Mouse (Mus musculus): Measurements from ENCODE around the gene Rpl36a. TPM values are rescaled to one million over a fixed set of nuclear protein-coding genes. Genes with fewer than 3 reads are reported as not detected.

Gene Rpl36a
- polyA plus RNA-seq, 1 experiment from 2014 or later = 338 TPM

- DNase-seq (ENCODE audit: extremely low spot score, low spot score) = no peak
- peaks cover 21% of the 10 kb centered on the region for H3K27me3 ChIP-seq (ENCODE audit: poor library complexity, severe bottlenecking)
- H3K36me3 ChIP-seq (replicated peaks) = no peaks in the 10 kb centered on the region
- H3K4me3 ChIP-seq = no peak overlapping the region
- WGBS = 85% methylated on average over 14 of the region's 14 CpGs
- H3K27ac ChIP-seq = no peak overlapping the region
- peaks cover 4% of the 10 kb centered on the region; the same call in 1 of the 2 replicates for H3K4me1 ChIP-seq
- H3K9me3 ChIP-seq = no peaks in the 10 kb centered on the region
Measured at GRCm38 (mm10) chrX:134580528-134581305, 4.7 kb upstream of the Rpl36a start.

GRCm38 (mm10) chrX:134582270-134582669 is 3.2 kb upstream of the Rpl36a start:
- no peak for DNase-seq (ENCODE audit: extremely low spot score, low spot score)
- Histone ChIP-seq H3K4me1 (peaks cover 11% of the 10 kb centered on the region), H3K4me3 (no peak overlapping the region), H3K27me3 (ENCODE audit: poor library complexity, severe bottlenecking) (peaks cover 21% of the 10 kb centered on the region), H3K9me3 (no peaks in the 10 kb centered on the region), H3K36me3 (replicated peaks) (peaks cover 3% of the 10 kb centered on the region; the same call in 1 of the 2 replicates), H3K27ac (no peak overlapping the region)
- WGBS = 86% methylated on average over 11 of the region's 11 CpGs

- Histone ChIP-seq H3K9me3 (no peaks in the 10 kb centered on the region), H3K4me3 (no peak within 1 kb of the TSS), H3K4me1 (peaks cover 11% of the 10 kb centered on the region), H3K27ac (no peak within 1 kb of the TSS), H3K36me3 (replicated peaks) (peaks cover 10% of the 10 kb centered on the region), H3K27me3 (ENCODE audit: poor library complexity, severe bottlenecking) (peaks cover 21% of the 10 kb centered on the region)
- 82% methylated on average over 11 of the region's 11 CpGs for WGBS
- no peak for DNase-seq (ENCODE audit: extremely low spot score, low spot score)
Measured at GRCm38 (mm10) chrX:134582888-134583669, 2.4 kb upstream of the Rpl36a start, which contains the start of gene Btk. Gene Btk, minus strand, starts transcription at chrX:134583570.

- no peak for DNase-seq (ENCODE audit: extremely low spot score, low spot score)
- Histone ChIP-seq H3K36me3 (replicated peaks) (peaks cover 41% of the 10 kb centered on the region), H3K9me3 (no peaks in the 10 kb centered on the region), H3K27me3 (ENCODE audit: poor library complexity, severe bottlenecking) (peaks cover 23% of the 10 kb centered on the region), H3K4me1 (peaks cover 11% of the 10 kb centered on the region), H3K27ac (peak overlapping the region; percentile 90), H3K4me3 (peak overlapping the region; percentile 64)
- 34% methylated on average over 8 of the region's 8 CpGs for WGBS
Measured at GRCm38 (mm10) chrX:134586447-134586846, 993 bp downstream of the Rpl36a start.

GRCm38 (mm10) chrX:134588261-134588660 is 2.8 kb downstream of the Rpl36a start:
- H3K9me3 ChIP-seq = no peaks in the 10 kb centered on the region
- peaks cover 15% of the 10 kb centered on the region; the same call in 1 of the 2 replicates for H3K27me3 ChIP-seq (ENCODE audit: poor library complexity, severe bottlenecking)
- DNase-seq (ENCODE audit: extremely low spot score, low spot score) = no peak
- no peak overlapping the region for H3K4me3 ChIP-seq
- H3K27ac ChIP-seq = no peak overlapping the region
- H3K4me1 ChIP-seq = peaks cover 11% of the 10 kb centered on the region
- WGBS = 92% methylated on average over 4 of the region's 4 CpGs
- H3K36me3 ChIP-seq (replicated peaks) = peaks cover 50% of the 10 kb centered on the region

- 90% methylated on average over 3 of the region's 3 CpGs for WGBS
- no peak overlapping the region for H3K27ac ChIP-seq
- H3K9me3 ChIP-seq = no peaks in the 10 kb centered on the region
- H3K4me1 ChIP-seq = peaks cover 11% of the 10 kb centered on the region
- no peak for DNase-seq (ENCODE audit: extremely low spot score, low spot score)
- peaks cover 15% of the 10 kb centered on the region; the same call in 1 of the 2 replicates for H3K27me3 ChIP-seq (ENCODE audit: poor library complexity, severe bottlenecking)
- H3K36me3 ChIP-seq (replicated peaks) = peaks cover 50% of the 10 kb centered on the region
- no peak overlapping the region for H3K4me3 ChIP-seq
Measured at GRCm38 (mm10) chrX:134588997-134589396, 3.5 kb downstream of the Rpl36a start.

- Histone ChIP-seq H3K27me3 (ENCODE audit: poor library complexity, severe bottlenecking) (peaks cover 15% of the 10 kb centered on the region; the same call in 1 of the 2 replicates), H3K4me3 (no peak overlapping the region), H3K9me3 (no peaks in the 10 kb centered on the region), H3K27ac (no peak overlapping the region), H3K36me3 (replicated peaks) (peaks cover 50% of the 10 kb centered on the region), H3K4me1 (peaks cover 8% of the 10 kb centered on the region)
- no peak for DNase-seq (ENCODE audit: extremely low spot score, low spot score)
- WGBS = 70% methylated on average over 5 of the region's 5 CpGs
Measured at GRCm38 (mm10) chrX:134589836-134590235, 4.4 kb downstream of the Rpl36a start.

- no peak for DNase-seq (ENCODE audit: extremely low spot score, low spot score)
- H3K36me3 ChIP-seq (replicated peaks) = peaks cover 9% of the 10 kb centered on the region
- no peaks in the 10 kb centered on the region for H3K9me3 ChIP-seq
- peak overlapping the region; percentile 93 for H3K27ac ChIP-seq
- peak overlapping the region; percentile 63 for H3K4me3 ChIP-seq
- 30% methylated on average over 10 of the region's 10 CpGs for WGBS
- peaks cover 16% of the 10 kb centered on the region for H3K27me3 ChIP-seq (ENCODE audit: poor library complexity, severe bottlenecking)
- H3K4me1 ChIP-seq = peaks cover 21% of the 10 kb centered on the region
Measured at GRCm38 (mm10) chrX:134599922-134600565, 14.6 kb downstream of the Rpl36a start.

- peaks cover 21% of the 10 kb centered on the region for H3K4me1 ChIP-seq
- 17% methylated on average over 33 of the region's 33 CpGs for WGBS
- H3K36me3 ChIP-seq (replicated peaks) = peaks cover 13% of the 10 kb centered on the region
- H3K9me3 ChIP-seq = no peaks in the 10 kb centered on the region
- peak within 1 kb of the TSS; percentile 63 for H3K4me3 ChIP-seq
- H3K27me3 ChIP-seq (ENCODE audit: poor library complexity, severe bottlenecking) = peaks cover 16% of the 10 kb centered on the region
- H3K27ac ChIP-seq = peak within 1 kb of the TSS; percentile 93
- DNase-seq (ENCODE audit: extremely low spot score, low spot score) = peak; percentile 88
Measured at GRCm38 (mm10) chrX:134600659-134601379, 15.4 kb downstream of the Rpl36a start, which contains the start of the genes Gla and Hnrnph2. Gene Gla, minus strand, starts transcription at chrX:134601125. Gene Hnrnph2, plus strand, starts transcription at chrX:134601179.

- H3K4me3 ChIP-seq = peak overlapping the region; percentile 63
- H3K9me3 ChIP-seq = no peaks in the 10 kb centered on the region
- WGBS = 20% methylated on average over 42 of the region's 43 CpGs
- H3K27me3 ChIP-seq (ENCODE audit: poor library complexity, severe bottlenecking) = peaks cover 16% of the 10 kb centered on the region
- peaks cover 21% of the 10 kb centered on the region for H3K4me1 ChIP-seq
- DNase-seq (ENCODE audit: extremely low spot score, low spot score) = no peak
- peak overlapping the region; percentile 93 for H3K27ac ChIP-seq
- H3K36me3 ChIP-seq (replicated peaks) = peaks cover 13% of the 10 kb centered on the region
Measured at GRCm38 (mm10) chrX:134601380-134602120, 16.1 kb downstream of the Rpl36a start.

DNA sequence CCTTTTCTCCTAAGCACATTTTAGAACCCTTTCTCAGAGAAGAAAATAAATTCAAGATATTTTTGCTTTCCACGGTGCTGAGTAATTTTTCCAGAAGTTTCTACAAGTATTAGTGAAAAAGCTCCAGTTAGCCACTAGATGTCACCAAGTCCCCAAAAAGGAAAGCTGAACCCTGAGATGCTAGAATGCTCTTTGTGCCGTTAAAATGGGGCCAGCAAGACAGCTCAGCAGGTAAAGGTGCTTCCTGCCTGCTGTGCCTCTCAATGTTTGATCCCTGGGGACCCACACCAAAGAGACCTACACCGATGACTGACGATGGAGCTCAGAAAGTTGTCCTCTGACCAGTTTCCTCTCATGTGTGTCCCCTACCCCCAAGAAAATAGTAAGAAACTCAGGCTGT is 24.0 kb downstream of the Rpl36a start:
- peaks cover 13% of the 10 kb centered on the region for H3K27me3 ChIP-seq (ENCODE audit: poor library complexity, severe bottlenecking)
- no peak for DNase-seq (ENCODE audit: extremely low spot score, low spot score)
- no peak overlapping the region for H3K27ac ChIP-seq
- H3K4me3 ChIP-seq = no peak overlapping the region
- peaks cover 16% of the 10 kb centered on the region for H3K36me3 ChIP-seq (replicated peaks)
- no peaks in the 10 kb centered on the region for H3K9me3 ChIP-seq
- H3K4me1 ChIP-seq = peaks cover 14% of the 10 kb centered on the region
- 43% methylated on average over 4 of the region's 4 CpGs for WGBS
